ENCODE assay signal across 8 mouse cellular contexts in genomic region chr5:122764032-122764464, GRCm38 (mm10). TPM values are rescaled to one million over a fixed set of nuclear protein-coding genes. Genes with fewer than 3 reads are reported as not detected.
DNase-seq lines count a peak whose midpoint lies in the region; ATAC-seq lines count a peak whose summit lies in the region.
"Had no signal": no experiment of that assay in that cellular context is flagged by ENCODE, and none has a peak within 500 bp of the region (broad histone marks: within the 10 kb centered on the region; RNA-seq: fewer than 3 reads in every experiment).

No protein-coding gene starts in this region.

- no peak overlapping the region for H3K4me2 ChIP-seq in liver, embryonic 11.5 days
- H3K4me2 ChIP-seq: limb, embryonic 12.5 days had no signal

- 58% methylated on average over 10 of the region's 10 CpGs for WGBS in embryonic facial prominence, embryonic 10.5 days
- 61% methylated on average over 10 of the region's 10 CpGs for WGBS in liver, embryonic 11.5 days

- H3K27ac ChIP-seq in embryonic facial prominence, embryonic 10.5 days (replicated peaks) = no peak overlapping the region
- no peak overlapping the region for H3K27ac ChIP-seq in liver, embryonic 11.5 days (ENCODE audit: low read depth, low read length)
- H3K27ac ChIP-seq: limb, embryonic 12.5 days had no signal

- intact Hi-C loops in left cerebral cortex, postnatal 4 days (cut with DNase I) = no loop called here

- H3K4me3 ChIP-seq in embryonic facial prominence, embryonic 10.5 days = no peak overlapping the region
- H3K4me3 ChIP-seq in liver, embryonic 11.5 days (ENCODE audit: low read depth, low read length) = no peak overlapping the region
- H3K4me3 ChIP-seq: limb, embryonic 12.5 days had no signal

- no peak for ATAC-seq in liver, embryonic 11.5 days (replicated peaks; ENCODE audit: low FRiP score)

- H3K27me3 ChIP-seq in embryonic facial prominence, embryonic 10.5 days (replicated peaks; ENCODE audit: low read depth, poor library complexity, severe bottlenecking) = no peaks in the 10 kb centered on the region
- no peaks in the 10 kb centered on the region for H3K27me3 ChIP-seq in liver, embryonic 11.5 days (replicated peaks; ENCODE audit: control insufficient read depth, insufficient read depth, low read length)
- H3K27me3 ChIP-seq: limb, embryonic 12.5 days had no signal

- peaks cover 36% of the 10 kb centered on the region for H3K36me3 ChIP-seq in embryonic facial prominence, embryonic 10.5 days (replicated peaks)
- H3K36me3 ChIP-seq in liver, embryonic 11.5 days (ENCODE audit: control insufficient read depth, insufficient read depth, low read length) = no peaks in the 10 kb centered on the region

- H3K9me3 ChIP-seq in embryonic facial prominence, embryonic 10.5 days = no peaks in the 10 kb centered on the region
- no peaks in the 10 kb centered on the region for H3K9me3 ChIP-seq in liver, embryonic 11.5 days (ENCODE audit: control insufficient read depth, low read length)
- H3K9me3 ChIP-seq: limb, embryonic 12.5 days had no signal

- DNase-seq in left cerebral cortex, postnatal 4 days = peak; percentile 62
- DNase-seq in left cerebral cortex, adult 18-20 months (ENCODE audit: low spot score in 2 of 2) = no peak
- peak; percentile 67 for DNase-seq in brain, adult 2 months (ENCODE audit: low read depth, low spot score)
- peak; percentile 34 for DNase-seq in embryonic facial prominence, embryonic 10.5 days (ENCODE audit: low spot score)
- peak; percentile 40 for DNase-seq in liver, embryonic 11.5 days (ENCODE audit: low spot score)
- DNase-seq in thymus, postnatal 4 days = peak; percentile 69
- no peak for DNase-seq in frontal cortex, postnatal 25 days (ENCODE audit: low spot score in 2 of 2)

- no peak overlapping the region for H3K9ac ChIP-seq in liver, embryonic 11.5 days (ENCODE audit: low read depth, low read length)
- H3K9ac ChIP-seq: limb, embryonic 12.5 days had no signal

- H3K4me1 ChIP-seq in embryonic facial prominence, embryonic 10.5 days = peaks cover 6% of the 10 kb centered on the region; the same call in 1 of the 2 replicates
- 0 out of 2 replicates have a peak, but pooled peaks cover 5% of the 10 kb centered on the region for H3K4me1 ChIP-seq in liver, embryonic 11.5 days (replicated peaks; ENCODE audit: control insufficient read depth, insufficient read depth, low read length)
- H3K4me1 ChIP-seq: limb, embryonic 12.5 days had no signal

RNA-seq across cellular contexts. Expression of gene Camkk2, which starts 15.2 kb away (rescaled TPM):
- 100 to 1,000 TPM; 130 to 137 TPM for total RNA-seq in left cerebral cortex, postnatal 4 days (2021)
- 100 to 1,000 TPM; 192 to 206 TPM for total RNA-seq in left cerebral cortex, adult 18-20 months (2021)
- 21.9 and 26.3 TPM in 2 replicates for polyA plus RNA-seq in embryonic facial prominence, embryonic 10.5 days (2016; fragmentation: Nextera tagmentation; extraction: Ambion mirVana)
- 15.5 and 16.6 TPM in 2 replicates for polyA plus RNA-seq in liver, embryonic 11.5 days (2014; fragmentation: Nextera tagmentation; extraction: Ambion mirVana)

RNA-seq across cellular contexts. Expression of gene P2rx4, which starts 56.7 kb away (rescaled TPM):
- total RNA-seq in left cerebral cortex, postnatal 4 days (2021) = 1 to 10 TPM; 6.8 to 8.6 TPM
- 10 to 100 TPM; 19.1 to 20.7 TPM for total RNA-seq in left cerebral cortex, adult 18-20 months (2021)
- polyA plus RNA-seq in embryonic facial prominence, embryonic 10.5 days (2016; fragmentation: Nextera tagmentation; extraction: Ambion mirVana) = 5.1 and 6.5 TPM in 2 replicates
- 27.1 and 30.2 TPM in 2 replicates for polyA plus RNA-seq in liver, embryonic 11.5 days (2014; fragmentation: Nextera tagmentation; extraction: Ambion mirVana)

RNA-seq across cellular contexts. Expression of gene Anapc5, which starts 57.1 kb away (rescaled TPM):
- total RNA-seq in left cerebral cortex, postnatal 4 days (2021) = 100 to 1,000 TPM; 386 to 393 TPM
- 100 to 1,000 TPM; 212 to 231 TPM for total RNA-seq in left cerebral cortex, adult 18-20 months (2021)
- polyA plus RNA-seq in embryonic facial prominence, embryonic 10.5 days (2016; fragmentation: Nextera tagmentation; extraction: Ambion mirVana) = 477 and 502 TPM in 2 replicates
- polyA plus RNA-seq in liver, embryonic 11.5 days (2014; fragmentation: Nextera tagmentation; extraction: Ambion mirVana) = 392 and 418 TPM in 2 replicates

Comparison
In these comparisons a context has a peak if more than half of its experiments do, and no peak if none do; other contexts are left out.
1. DNase-seq: peak in left cerebral cortex, postnatal 4 days (single experiment), brain, adult 2 months (single experiment), embryonic facial prominence, embryonic 10.5 days (single experiment), liver, embryonic 11.5 days (single experiment) and thymus, postnatal 4 days (single experiment); none in left cerebral cortex, adult 18-20 months (0 of 2) and frontal cortex, postnatal 25 days (0 of 2).